Mouse (Mus musculus) bone marrow, adult 2 months (tissue): ENCODE measurements at regions not wholly inside any gene's neighbourhood (a gene's known extent, or its start where the extent isn't known, plus 50 kb on each side); places are given as distances from the start of the nearest gene placed in this dataset.

Experiments used
- CTCF ChIP-seq: fragments of 200-500 bp; IDR thresholded peaks from 2 replicates; pipeline ENCODE4 v1.5.1; 2011; ENCODE audit warnings: low read length, control low read depth; ENCODE audit not compliant: control insufficient read depth, insufficient read depth
- POLR2A ChIP-seq: fragments of 200-500 bp; IDR thresholded peaks from 2 replicates; pipeline ENCODE4 v1.6.1; 2011; ENCODE audit warnings: low read depth, mild to moderate bottlenecking, control low read depth, low read length, borderline replicate concordance; ENCODE audit not compliant: control insufficient read depth

DNA sequence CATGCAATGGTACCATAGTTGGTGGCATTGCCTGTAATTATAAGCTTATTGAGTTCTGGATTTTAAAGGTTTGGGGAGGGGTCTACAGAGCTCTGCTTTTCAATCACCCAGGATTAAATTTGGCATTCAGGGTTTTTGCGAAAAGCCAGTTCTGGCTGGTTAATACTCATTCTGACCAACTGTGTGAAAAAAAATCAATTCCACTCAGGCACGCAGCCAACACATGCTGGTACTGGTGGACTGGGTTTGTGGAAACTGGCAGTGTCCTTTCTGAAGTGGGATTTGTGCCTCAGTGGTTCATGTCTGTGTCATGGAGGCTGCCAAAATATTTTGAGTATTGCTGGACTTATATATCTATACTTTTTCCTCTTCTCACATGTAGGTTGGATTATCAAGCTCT is 70.9 kb downstream of the Slc4a3 start:
- no peak for TF ChIP-seq POLR2A
- TF ChIP-seq CTCF = no peak
